Mouse (Mus musculus): ENCODE results near the gene Tlk1. TPM values are rescaled to one million over a fixed set of nuclear protein-coding genes. Genes with fewer than 3 reads are reported as not detected.
A peak's percentile ranks its signal among the peaks of the same experiment; 100 is the strongest.

Gene Tlk1
- polyA plus RNA-seq, 1 experiment from 2014 or later = 27.8 TPM

DNA sequence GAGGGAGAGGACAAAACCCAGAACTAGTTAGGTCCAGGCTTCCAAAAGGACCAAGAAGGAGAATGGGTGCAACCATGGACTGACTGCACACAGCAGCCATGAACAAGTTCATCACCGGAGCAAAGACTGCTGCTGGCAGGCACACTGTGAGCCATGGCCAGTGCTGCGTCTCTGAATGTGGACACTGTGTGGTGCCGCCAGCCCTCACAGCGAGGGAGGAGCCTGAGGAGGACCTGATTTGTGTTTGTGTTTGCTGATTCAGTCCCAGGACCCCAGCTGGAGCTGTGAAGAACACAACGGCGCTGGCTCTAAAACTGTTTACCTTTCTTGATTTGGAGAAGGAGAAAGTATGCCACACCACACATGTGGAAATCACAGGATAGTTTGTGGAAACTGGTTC, 22.9 kb downstream of the Tlk1 start:
- WGBS = 35% methylated on average over 6 of the region's 6 CpGs
- Histone ChIP-seq H3K27ac (ENCODE audit: low read depth, low read length) (no peak overlapping the region), H3K9me3 (ENCODE audit: control insufficient read depth) (no peaks in the 10 kb centered on the region)

DNA sequence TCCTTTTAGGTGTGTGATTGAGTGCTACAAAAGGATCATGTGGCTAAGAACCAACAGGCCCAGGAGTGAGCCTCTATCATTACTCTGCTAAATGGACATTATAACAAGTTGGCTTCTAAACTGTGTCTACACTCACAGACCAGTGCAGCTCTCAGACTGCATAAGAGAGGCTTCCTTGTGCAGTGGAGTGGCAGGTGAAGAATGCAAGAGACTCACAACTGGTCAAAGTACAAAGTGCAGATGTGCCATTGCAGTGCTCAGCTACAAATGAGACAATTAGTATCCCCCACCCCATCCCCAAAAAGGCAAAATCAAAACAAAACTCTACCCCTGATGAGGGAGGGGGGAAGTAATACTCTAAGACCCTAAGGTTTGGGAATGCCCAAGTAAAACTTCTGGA, 24.0 kb downstream of the Tlk1 start:
- no peak for TF ChIP-seq CTCF (IDR thresholded peaks at IDR 0.05; ENCODE audit: low read depth)
- Histone ChIP-seq H3K4me2 (replicated peaks; ENCODE audit: low read depth) (no peak overlapping the region), H3K27me3 (replicated peaks; ENCODE audit: control insufficient read depth, insufficient read depth, low read length) (no peaks in the 10 kb centered on the region), H3K27ac (ENCODE audit: low read depth, low read length) (0 out of 2 replicates have a peak overlapping the region, but pooled peaks have one; percentile 46), H3K9me3 (ENCODE audit: control insufficient read depth) (no peaks in the 10 kb centered on the region), H3K36me3 (ENCODE audit: control insufficient read depth, insufficient read depth) (peaks cover 9% of the 10 kb centered on the region; the same call in 1 of the 2 replicates), H3K9ac (ENCODE audit: low read depth, low read length) (no peak overlapping the region), H3K4me3 (ENCODE audit: low read depth, low read length) (no peak overlapping the region), H3K4me1 (replicated peaks; ENCODE audit: control insufficient read depth, insufficient read depth, low read length) (0 out of 2 replicates have a peak, but pooled peaks cover 7% of the 10 kb centered on the region)
- peak; percentile 45; the same call in 1 of the 2 replicates for ATAC-seq

More for the DNA sequence above, 22.9 kb downstream of the Tlk1 start:
- H3K27me3 ChIP-seq (replicated peaks; ENCODE audit: control insufficient read depth, insufficient read depth, low read length) = no peaks in the 10 kb centered on the region
- H3K4me2 ChIP-seq (replicated peaks; ENCODE audit: low read depth) = no peak overlapping the region
- TF ChIP-seq CTCF (IDR thresholded peaks at IDR 0.05; ENCODE audit: low read depth) = no peak
- H3K9ac ChIP-seq (ENCODE audit: low read depth, low read length) = no peak overlapping the region
- no peak overlapping the region for H3K4me3 ChIP-seq (ENCODE audit: low read depth, low read length)
- 0 out of 2 replicates have a peak, but pooled peaks cover 7% of the 10 kb centered on the region for H3K4me1 ChIP-seq (replicated peaks; ENCODE audit: control insufficient read depth, insufficient read depth, low read length)
- no peak for ATAC-seq
- peaks cover 9% of the 10 kb centered on the region; the same call in 1 of the 2 replicates for H3K36me3 ChIP-seq (ENCODE audit: control insufficient read depth, insufficient read depth)

DNA sequence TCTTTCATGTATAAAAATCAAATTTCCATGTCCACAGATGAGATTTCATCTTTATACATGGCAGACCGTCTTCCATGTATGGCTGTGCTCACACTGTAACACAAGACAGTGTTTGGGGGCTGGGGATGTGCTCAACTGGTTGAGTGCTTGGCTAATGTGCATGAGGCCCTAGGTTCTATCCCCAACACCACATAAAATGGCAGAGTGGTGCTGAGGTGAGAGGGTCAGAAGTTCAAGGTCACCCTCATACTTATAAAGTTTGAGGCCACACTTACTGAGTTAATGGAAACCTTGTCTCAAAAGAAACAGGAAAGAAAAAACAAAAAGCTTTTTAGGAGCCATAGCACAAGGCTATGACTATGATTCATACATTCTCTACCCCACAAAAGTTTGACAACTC, 25.1 kb downstream of the Tlk1 start:
- no peak for ATAC-seq
- 92% methylated on average over 1 of the region's 1 CpGs for WGBS
- H3K9ac ChIP-seq (ENCODE audit: low read depth, low read length) = no peak overlapping the region
- no peak overlapping the region for H3K4me2 ChIP-seq (replicated peaks; ENCODE audit: low read depth)
- H3K4me1 ChIP-seq (replicated peaks; ENCODE audit: control insufficient read depth, insufficient read depth, low read length) = 0 out of 2 replicates have a peak, but pooled peaks cover 7% of the 10 kb centered on the region
- no peaks in the 10 kb centered on the region for H3K27me3 ChIP-seq (replicated peaks; ENCODE audit: control insufficient read depth, insufficient read depth, low read length)
- no peak for TF ChIP-seq CTCF (IDR thresholded peaks at IDR 0.05; ENCODE audit: low read depth)
- H3K4me3 ChIP-seq (ENCODE audit: low read depth, low read length) = no peak overlapping the region
- no peaks in the 10 kb centered on the region for H3K9me3 ChIP-seq (ENCODE audit: control insufficient read depth)
- peaks cover 9% of the 10 kb centered on the region; the same call in 1 of the 2 replicates for H3K36me3 ChIP-seq (ENCODE audit: control insufficient read depth, insufficient read depth)
- H3K27ac ChIP-seq (ENCODE audit: low read depth, low read length) = no peak overlapping the region

- H3K27me3 ChIP-seq (replicated peaks; ENCODE audit: control insufficient read depth, insufficient read depth, low read length) = no peaks in the 10 kb centered on the region
- H3K9me3 ChIP-seq (ENCODE audit: control insufficient read depth) = no peaks in the 10 kb centered on the region
- no peak for TF ChIP-seq CTCF (IDR thresholded peaks at IDR 0.05; ENCODE audit: low read depth)
- H3K4me1 ChIP-seq (replicated peaks; ENCODE audit: control insufficient read depth, insufficient read depth, low read length) = no peaks in the 10 kb centered on the region
- ATAC-seq = no peak
- no peak overlapping the region for H3K27ac ChIP-seq (ENCODE audit: low read depth, low read length)
- 76% methylated on average over 4 of the region's 4 CpGs for WGBS
- no peak overlapping the region for H3K4me3 ChIP-seq (ENCODE audit: low read depth, low read length)
- H3K9ac ChIP-seq (ENCODE audit: low read depth, low read length) = no peak overlapping the region
- no peak overlapping the region for H3K4me2 ChIP-seq (replicated peaks; ENCODE audit: low read depth)
- peaks cover 9% of the 10 kb centered on the region; the same call in 1 of the 2 replicates for H3K36me3 ChIP-seq (ENCODE audit: control insufficient read depth, insufficient read depth)
These were observed 32.3 kb downstream of the Tlk1 start for GRCm38 (mm10) chr2:70793276-70793675.

DNA sequence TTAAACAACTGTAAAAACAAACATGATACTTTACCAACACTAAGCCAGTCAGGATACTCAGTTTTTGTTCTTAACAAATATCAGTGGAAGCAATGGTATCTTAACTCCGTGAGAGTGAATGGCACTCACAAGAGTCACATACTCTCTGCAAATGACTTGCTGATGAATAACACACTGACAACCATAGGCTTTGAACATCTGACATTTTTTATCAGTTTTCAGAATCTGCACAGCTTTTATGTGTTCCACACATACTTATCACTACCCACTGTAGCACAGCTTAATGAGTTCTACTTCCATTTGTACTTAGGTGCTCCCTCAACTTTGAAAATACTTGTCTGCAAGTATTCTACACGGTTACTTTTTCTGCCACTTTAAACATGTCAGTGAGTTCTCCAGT, 35.3 kb downstream of the Tlk1 start:
- H3K27me3 ChIP-seq (replicated peaks; ENCODE audit: control insufficient read depth, insufficient read depth, low read length) = no peaks in the 10 kb centered on the region
- H3K27ac ChIP-seq (ENCODE audit: low read depth, low read length) = no peak overlapping the region
- no peak overlapping the region for H3K4me2 ChIP-seq (replicated peaks; ENCODE audit: low read depth)
- no peak for ATAC-seq
- H3K9ac ChIP-seq (ENCODE audit: low read depth, low read length) = no peak overlapping the region
- H3K4me1 ChIP-seq (replicated peaks; ENCODE audit: control insufficient read depth, insufficient read depth, low read length) = no peaks in the 10 kb centered on the region
- WGBS = 73% methylated on average over 2 of the region's 2 CpGs
- peaks cover 15% of the 10 kb centered on the region; the same call in 1 of the 2 replicates for H3K36me3 ChIP-seq (ENCODE audit: control insufficient read depth, insufficient read depth)
- H3K9me3 ChIP-seq (ENCODE audit: control insufficient read depth) = no peaks in the 10 kb centered on the region
- H3K4me3 ChIP-seq (ENCODE audit: low read depth, low read length) = no peak overlapping the region
- no peak for TF ChIP-seq CTCF (IDR thresholded peaks at IDR 0.05; ENCODE audit: low read depth)

- H3K9ac ChIP-seq (ENCODE audit: low read depth, low read length) = no peak overlapping the region
- H3K27me3 ChIP-seq (replicated peaks; ENCODE audit: control insufficient read depth, insufficient read depth, low read length) = no peaks in the 10 kb centered on the region
- H3K9me3 ChIP-seq (ENCODE audit: control insufficient read depth) = no peaks in the 10 kb centered on the region
- H3K27ac ChIP-seq (ENCODE audit: low read depth, low read length) = no peak overlapping the region
- H3K4me2 ChIP-seq (replicated peaks; ENCODE audit: low read depth) = no peak overlapping the region
- no peak for ATAC-seq
- no peak for TF ChIP-seq CTCF (IDR thresholded peaks at IDR 0.05; ENCODE audit: low read depth)
- 0 out of 2 replicates have a peak, but pooled peaks cover 7% of the 10 kb centered on the region for H3K36me3 ChIP-seq (ENCODE audit: control insufficient read depth, insufficient read depth)
- H3K4me3 ChIP-seq (ENCODE audit: low read depth, low read length) = no peak overlapping the region
- H3K4me1 ChIP-seq (replicated peaks; ENCODE audit: control insufficient read depth, insufficient read depth, low read length) = no peaks in the 10 kb centered on the region
- WGBS = 75% methylated on average over 3 of the region's 3 CpGs
These were observed 36.2 kb downstream of the Tlk1 start for GRCm38 (mm10) chr2:70789331-70789730.

All from intestine, postnatal 0 days (tissue).